Mouse (Mus musculus): Measurements from ENCODE around the gene Ptar1. TPM values are rescaled to one million over a fixed set of nuclear protein-coding genes. Genes with fewer than 3 reads are reported as not detected.

Gene Ptar1
- polyA plus RNA-seq, 1 experiment = 46.4 TPM

DNA sequence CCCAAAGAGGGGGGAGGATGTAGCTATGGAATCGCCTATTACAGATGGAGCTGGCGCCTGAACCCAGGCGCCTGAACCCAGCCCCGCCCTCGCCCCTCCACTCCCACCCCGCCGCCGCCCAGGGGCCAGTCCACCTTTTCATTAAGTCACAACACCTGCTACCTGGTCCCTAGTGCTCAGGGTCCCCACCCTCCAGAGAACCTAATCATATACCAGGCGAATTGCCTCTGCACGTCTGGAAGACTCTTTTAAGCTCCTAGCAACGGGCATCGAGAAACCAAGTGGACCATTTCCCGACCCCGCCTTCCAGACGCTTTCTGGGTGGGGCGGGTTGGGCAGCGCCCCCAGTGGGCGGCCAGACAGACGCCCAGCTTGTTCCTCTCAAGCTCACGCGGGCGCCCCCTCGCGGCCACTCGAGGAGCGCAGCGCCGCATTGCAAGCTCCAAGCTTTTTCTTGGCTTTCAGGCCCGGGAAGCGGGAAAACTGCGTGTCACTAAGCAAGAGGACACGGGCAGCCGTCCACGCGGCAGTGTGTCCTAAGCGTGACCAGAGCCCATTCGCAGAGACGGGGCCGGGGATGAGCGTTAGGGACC lies 70.8 kb downstream of the Ptar1 start:
- Histone ChIP-seq H3K36me3 (ENCODE audit: control insufficient read depth, insufficient read depth, low read length) (no peaks in the 10 kb centered on the region), H3K4me1 (ENCODE audit: control insufficient read depth, insufficient read depth, low read length) (peaks cover 18% of the 10 kb centered on the region), H3K4me3 (ENCODE audit: control insufficient read depth, low read depth, low read length) (peak overlapping the region; percentile 94), H3K27ac (ENCODE audit: control insufficient read depth, insufficient read depth, low read depth, low read length) (peak overlapping the region; percentile 88), H3K27me3 (ENCODE audit: control insufficient read depth, insufficient read depth, low read length) (no peaks in the 10 kb centered on the region)
- TF ChIP-seq CTCF (IDR thresholded peaks at IDR 0.05; ENCODE audit: control insufficient read depth, insufficient read depth, insufficient replicate concordance, low read depth, low read length) (peak; percentile 77), POLR2A (IDR thresholded peaks at IDR 0.05; ENCODE audit: control insufficient read depth, low read depth, low read length) (no peak)

DNA sequence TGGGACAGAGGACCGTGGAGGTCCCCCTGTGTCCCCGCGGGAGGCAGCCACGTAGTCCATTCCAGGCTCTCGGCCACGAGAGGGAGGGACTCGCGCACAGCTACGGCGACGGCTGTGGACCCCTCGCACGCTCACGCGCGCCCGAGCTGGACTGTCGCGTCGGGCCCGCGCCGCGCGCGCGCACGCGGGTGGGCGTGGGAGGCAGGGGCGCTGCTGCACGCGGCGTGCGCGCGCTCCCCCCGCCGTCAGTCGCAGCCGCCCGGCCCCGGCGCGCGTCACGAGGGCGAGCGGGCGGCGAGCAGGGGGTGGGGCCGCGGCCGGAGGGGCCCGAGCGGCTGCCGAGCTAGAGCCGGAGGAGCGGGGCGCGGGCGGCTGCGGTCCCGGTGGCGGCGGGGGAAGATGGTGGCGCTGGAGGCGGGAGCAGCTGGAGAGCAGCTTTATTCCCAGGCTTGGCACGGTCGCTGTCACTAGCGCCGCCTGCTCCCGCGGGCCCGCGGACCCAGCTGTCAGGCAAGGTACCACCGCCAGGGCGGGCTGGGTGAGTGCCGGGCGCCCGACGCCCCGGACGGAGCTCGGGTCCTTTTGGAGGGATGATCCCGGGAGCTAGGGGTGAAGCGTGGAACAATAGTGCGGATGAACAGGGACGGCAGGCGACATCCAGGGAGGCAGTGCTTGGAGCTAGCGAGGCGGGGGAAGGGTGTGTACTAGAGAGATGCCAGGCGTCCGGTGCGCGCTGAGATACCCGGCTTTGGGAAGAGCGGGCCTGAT lies 71.5 kb downstream of the Ptar1 start, which contains the start of gene Apba1:
TSS of gene Apba1 (plus strand) at position 334 of the 768 bp plus-strand sequence.
- H3K27ac ChIP-seq (ENCODE audit: control insufficient read depth, insufficient read depth, low read depth, low read length) = peak within 1 kb of the TSS; percentile 88
- H3K36me3 ChIP-seq (ENCODE audit: control insufficient read depth, insufficient read depth, low read length) = no peaks in the 10 kb centered on the region
- no peak for TF ChIP-seq CTCF (IDR thresholded peaks at IDR 0.05; ENCODE audit: control insufficient read depth, insufficient read depth, insufficient replicate concordance, low read depth, low read length)
- TF ChIP-seq POLR2A (IDR thresholded peaks at IDR 0.05; ENCODE audit: control insufficient read depth, low read depth, low read length) = no peak; the same call in 1 of the 2 replicates
- peaks cover 18% of the 10 kb centered on the region for H3K4me1 ChIP-seq (ENCODE audit: control insufficient read depth, insufficient read depth, low read length)
- peak within 1 kb of the TSS; percentile 94 for H3K4me3 ChIP-seq (ENCODE audit: control insufficient read depth, low read depth, low read length)
- no peaks in the 10 kb centered on the region for H3K27me3 ChIP-seq (ENCODE audit: control insufficient read depth, insufficient read depth, low read length)

DNA sequence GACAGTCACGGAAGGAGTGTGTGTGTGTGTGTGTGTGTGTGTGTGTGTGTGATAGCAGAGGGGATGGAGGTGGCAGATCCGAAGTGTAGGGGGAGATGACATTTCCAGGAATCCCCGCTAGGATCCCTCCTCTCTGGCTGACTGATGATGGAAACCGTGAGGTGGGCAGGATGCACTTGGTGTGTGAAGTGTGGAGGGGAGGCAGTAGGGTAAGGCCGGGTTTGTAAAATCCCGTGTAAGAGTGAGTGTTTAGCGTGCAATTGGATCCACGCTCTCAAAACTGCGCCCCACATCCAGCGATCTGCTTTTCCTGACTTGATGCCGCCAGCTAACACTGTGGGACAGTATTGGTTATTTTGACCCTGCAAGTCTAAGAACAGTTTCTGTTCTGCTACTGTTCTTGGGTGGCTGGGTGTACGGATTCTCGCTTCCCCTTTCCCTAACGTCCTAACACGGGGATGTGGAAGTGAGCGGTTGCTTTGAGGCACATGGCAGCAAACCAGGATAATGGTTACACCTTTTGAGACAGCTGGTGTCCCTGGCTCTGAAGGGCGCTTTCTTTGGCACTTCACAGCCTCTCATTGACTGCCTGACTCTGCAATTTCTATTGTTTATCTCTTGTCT lies 72.2 kb downstream of the Ptar1 start:
- Histone ChIP-seq H3K4me1 (ENCODE audit: control insufficient read depth, insufficient read depth, low read length) (peaks cover 18% of the 10 kb centered on the region), H3K27ac (ENCODE audit: control insufficient read depth, insufficient read depth, low read depth, low read length) (no peak overlapping the region), H3K4me3 (ENCODE audit: control insufficient read depth, low read depth, low read length) (peak overlapping the region; percentile 94), H3K36me3 (ENCODE audit: control insufficient read depth, insufficient read depth, low read length) (no peaks in the 10 kb centered on the region), H3K27me3 (ENCODE audit: control insufficient read depth, insufficient read depth, low read length) (no peaks in the 10 kb centered on the region)
- TF ChIP-seq POLR2A (IDR thresholded peaks at IDR 0.05; ENCODE audit: control insufficient read depth, low read depth, low read length) (no peak), CTCF (IDR thresholded peaks at IDR 0.05; ENCODE audit: control insufficient read depth, insufficient read depth, insufficient replicate concordance, low read depth, low read length) (no peak)

DNA sequence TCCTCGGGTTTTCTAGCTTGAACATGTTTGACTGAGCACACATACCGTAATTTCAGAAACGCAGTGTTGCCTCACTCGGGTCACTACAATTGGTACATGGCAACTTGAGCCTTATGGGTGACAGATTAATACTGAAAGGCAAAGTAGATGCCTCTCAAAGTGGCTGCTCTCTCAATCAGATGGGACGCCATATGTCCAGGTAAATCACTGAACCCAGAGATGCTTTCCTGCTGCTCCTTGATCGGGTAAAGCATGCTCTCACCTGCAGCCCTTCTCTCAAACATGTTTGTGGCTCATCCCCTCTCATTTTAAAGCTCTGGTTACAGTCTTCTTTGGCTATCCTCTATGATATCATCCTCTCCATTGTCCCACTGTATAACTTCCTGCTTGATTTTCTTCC lies 76.1 kb downstream of the Ptar1 start:
- H3K27me3 ChIP-seq (ENCODE audit: control insufficient read depth, insufficient read depth, low read length) = no peaks in the 10 kb centered on the region
- H3K4me3 ChIP-seq (ENCODE audit: control insufficient read depth, low read depth, low read length) = no peak overlapping the region
- no peak overlapping the region for H3K27ac ChIP-seq (ENCODE audit: control insufficient read depth, insufficient read depth, low read depth, low read length)
- peaks cover 8% of the 10 kb centered on the region for H3K4me1 ChIP-seq (ENCODE audit: control insufficient read depth, insufficient read depth, low read length)
- no peaks in the 10 kb centered on the region for H3K36me3 ChIP-seq (ENCODE audit: control insufficient read depth, insufficient read depth, low read length)
- TF ChIP-seq POLR2A (IDR thresholded peaks at IDR 0.05; ENCODE audit: control insufficient read depth, low read depth, low read length) (no peak), CTCF (IDR thresholded peaks at IDR 0.05; ENCODE audit: control insufficient read depth, insufficient read depth, insufficient replicate concordance, low read depth, low read length) (no peak)

DNA sequence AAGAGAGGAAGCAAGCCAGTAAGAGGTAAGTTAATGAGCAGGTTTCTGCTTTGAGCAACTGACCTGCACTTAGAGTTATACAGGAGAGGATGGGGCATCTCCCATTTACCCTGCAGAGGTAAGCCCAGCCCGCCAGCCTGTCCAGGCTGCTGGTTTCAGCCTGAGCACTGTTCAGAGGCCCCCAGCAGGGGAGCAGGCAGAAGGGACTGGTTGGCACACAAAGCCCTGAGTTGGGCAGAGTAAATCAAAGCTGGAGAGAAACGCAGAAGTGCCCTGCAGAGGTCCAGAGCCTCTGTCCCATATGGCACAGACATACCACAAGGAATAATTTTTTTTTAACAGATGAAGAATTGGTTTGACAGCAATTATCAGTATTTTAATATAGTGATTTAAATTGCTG lies 76.8 kb downstream of the Ptar1 start:
- TF ChIP-seq CTCF (IDR thresholded peaks at IDR 0.05; ENCODE audit: control insufficient read depth, insufficient read depth, insufficient replicate concordance, low read depth, low read length) = no peak
- TF ChIP-seq POLR2A (IDR thresholded peaks at IDR 0.05; ENCODE audit: control insufficient read depth, low read depth, low read length) = no peak
- Histone ChIP-seq H3K4me3 (ENCODE audit: control insufficient read depth, low read depth, low read length) (no peak overlapping the region), H3K4me1 (ENCODE audit: control insufficient read depth, insufficient read depth, low read length) (peaks cover 5% of the 10 kb centered on the region), H3K36me3 (ENCODE audit: control insufficient read depth, insufficient read depth, low read length) (no peaks in the 10 kb centered on the region), H3K27me3 (ENCODE audit: control insufficient read depth, insufficient read depth, low read length) (no peaks in the 10 kb centered on the region), H3K27ac (ENCODE audit: control insufficient read depth, insufficient read depth, low read depth, low read length) (no peak overlapping the region)

DNA sequence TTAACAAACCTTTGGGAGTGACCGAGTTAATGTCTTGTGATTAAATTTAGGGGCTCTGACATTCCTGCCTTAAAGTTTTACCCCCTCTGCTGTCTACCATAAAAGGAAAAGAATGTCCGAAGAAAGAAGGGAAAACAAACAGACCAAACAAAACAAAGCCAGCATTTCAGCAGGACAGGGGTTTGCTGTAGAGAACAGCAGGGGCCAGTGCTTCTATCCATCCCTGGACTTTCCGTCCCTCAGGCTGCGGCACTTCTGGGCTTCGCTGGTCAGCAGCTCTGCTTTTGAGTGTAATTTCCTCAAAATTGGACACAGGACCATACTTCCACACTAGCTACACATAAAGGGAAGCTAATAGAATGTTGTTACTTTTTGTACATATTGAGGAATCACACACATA lies 81.6 kb downstream of the Ptar1 start:
- no peaks in the 10 kb centered on the region for H3K4me1 ChIP-seq (ENCODE audit: control insufficient read depth, insufficient read depth, low read length)
- H3K27ac ChIP-seq (ENCODE audit: control insufficient read depth, insufficient read depth, low read depth, low read length) = no peak overlapping the region
- no peaks in the 10 kb centered on the region for H3K27me3 ChIP-seq (ENCODE audit: control insufficient read depth, insufficient read depth, low read length)
- H3K36me3 ChIP-seq (ENCODE audit: control insufficient read depth, insufficient read depth, low read length) = no peaks in the 10 kb centered on the region
- no peak overlapping the region for H3K4me3 ChIP-seq (ENCODE audit: control insufficient read depth, low read depth, low read length)
- TF ChIP-seq CTCF (IDR thresholded peaks at IDR 0.05; ENCODE audit: control insufficient read depth, insufficient read depth, insufficient replicate concordance, low read depth, low read length) = no peak
- TF ChIP-seq POLR2A (IDR thresholded peaks at IDR 0.05; ENCODE audit: control insufficient read depth, low read depth, low read length) = no peak
